Mouse (Mus musculus) lung, postnatal 0 days (tissue): ENCODE measurements at regions not wholly inside any gene's neighbourhood (a gene's known extent, or its start where the extent isn't known, plus 50 kb on each side); places are given as distances from the start of the nearest gene placed in this dataset.

Experiments
- CTCF ChIP-seq: IDR thresholded peaks from 2 replicates; pipeline ENCODE4 v1.5.1; 2016; ENCODE audit warnings: antibody characterized with exemption, mild to moderate bottlenecking
- EP300 ChIP-seq: IDR thresholded peaks from 2 replicates; pipeline ENCODE4 v1.6.1; 2016; ENCODE audit warnings: antibody characterized with exemption, mild to moderate bottlenecking, control low read depth

DNA sequence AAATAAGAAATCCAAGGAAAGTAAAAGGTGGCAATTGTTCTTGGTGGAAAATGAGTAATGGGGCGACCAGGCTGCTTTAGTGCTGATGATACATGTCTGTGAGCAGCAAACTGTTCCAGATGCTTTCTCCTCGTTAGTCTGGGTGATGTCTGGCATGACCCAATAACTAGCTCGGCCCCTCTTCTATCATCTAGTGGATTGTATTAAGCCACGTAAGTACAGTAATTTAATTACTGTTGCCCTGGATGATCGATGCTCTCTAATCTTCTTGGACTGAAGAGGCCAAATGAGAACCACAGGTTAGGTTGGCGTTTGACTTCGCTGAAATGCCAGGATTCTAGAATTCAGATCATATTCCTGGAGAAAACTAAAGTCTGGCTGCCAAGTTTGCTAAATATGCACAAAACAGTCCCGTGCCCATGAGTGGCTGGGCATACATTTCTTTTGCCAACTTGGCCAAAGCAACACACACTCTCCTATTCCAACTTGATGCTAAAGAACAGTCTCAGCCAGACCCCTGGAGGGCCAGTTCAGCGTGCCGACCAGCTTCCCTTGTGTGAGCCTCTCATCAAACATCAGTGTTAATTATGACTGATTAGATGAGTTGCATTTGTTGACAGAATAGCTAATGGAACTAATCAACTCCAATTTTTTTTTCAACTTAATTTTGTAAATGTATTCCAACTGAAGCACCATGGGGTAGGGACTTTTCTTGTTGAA is 240.2 kb downstream of the Tbl1xr1 start:
- no peak for TF ChIP-seq CTCF
- TF ChIP-seq EP300 = no peak
